Mouse (Mus musculus) kidney, postnatal 36 days (tissue): ENCODE data around the gene Scarb1.

Source experiments
- DNase-seq, 2 experiments: peaks; one replicate each; pipeline ENCODE4 v3.0.0; 2021 to 2022; ENCODE audit warnings: mixed read lengths in 2 of 2

Scarb1 gene

DNA sequence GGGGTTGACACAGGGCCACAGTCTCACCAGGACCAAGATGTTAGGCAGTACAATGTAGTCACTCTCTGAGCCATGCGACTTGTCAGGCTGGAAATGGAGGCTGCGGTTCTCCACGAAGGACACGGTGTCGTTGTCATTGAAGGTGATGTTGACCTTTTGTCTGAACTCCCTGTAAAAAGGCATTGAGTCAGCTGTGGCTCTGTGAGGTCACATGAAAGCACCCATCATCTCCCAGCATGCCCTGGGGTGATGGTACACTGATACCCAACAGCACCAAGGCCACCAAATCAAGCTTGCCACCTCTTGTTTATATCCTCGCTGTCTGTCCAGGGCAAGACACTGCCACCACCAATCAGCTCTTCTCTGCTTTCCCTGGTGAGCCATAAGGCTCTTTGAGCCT is 37.8 kb downstream of the Scarb1 start:
- DNase-seq, result no peak

DNA sequence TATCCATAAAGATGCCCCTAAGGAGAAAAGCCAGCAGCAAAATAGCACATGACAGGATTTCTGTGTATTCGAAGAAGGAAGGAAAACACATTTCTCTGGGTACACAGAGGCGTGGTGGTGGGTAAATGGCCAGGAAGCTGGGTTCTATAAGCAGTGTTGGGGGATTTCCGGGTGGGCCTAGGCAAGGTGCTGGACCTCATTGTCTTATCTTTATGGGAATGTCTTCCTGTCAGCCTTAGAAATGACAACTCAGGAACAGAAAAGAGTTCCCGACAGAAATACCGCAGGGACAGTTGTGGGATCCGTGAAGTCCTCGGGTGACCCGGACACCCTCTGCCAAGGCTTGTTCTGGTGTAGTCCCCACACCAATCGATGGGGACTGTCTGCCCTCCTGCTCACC is 42.7 kb downstream of the Scarb1 start:
- DNase-seq, result peak in 1 of 2 experiments; percentile 9

DNA sequence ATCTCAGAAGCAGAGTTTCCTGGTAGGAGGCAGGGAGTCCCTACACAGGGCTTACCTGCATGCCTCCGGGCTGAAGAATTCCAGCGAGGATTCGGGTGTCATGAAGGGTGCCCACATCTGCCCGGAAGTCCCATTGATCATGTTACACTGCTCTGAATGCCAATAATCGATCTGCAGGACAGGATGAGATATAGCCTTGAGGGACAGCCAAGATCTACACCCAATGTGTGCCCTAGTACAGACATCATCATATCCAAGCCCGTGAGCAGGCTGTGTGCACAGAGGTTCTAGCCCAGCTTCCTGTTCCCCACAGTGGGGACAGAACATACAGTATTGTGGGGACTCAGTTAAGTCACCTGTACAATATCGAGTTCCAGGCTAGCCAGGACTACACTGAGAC is 43.7 kb downstream of the Scarb1 start:
- DNase-seq, result no peak

DNA sequence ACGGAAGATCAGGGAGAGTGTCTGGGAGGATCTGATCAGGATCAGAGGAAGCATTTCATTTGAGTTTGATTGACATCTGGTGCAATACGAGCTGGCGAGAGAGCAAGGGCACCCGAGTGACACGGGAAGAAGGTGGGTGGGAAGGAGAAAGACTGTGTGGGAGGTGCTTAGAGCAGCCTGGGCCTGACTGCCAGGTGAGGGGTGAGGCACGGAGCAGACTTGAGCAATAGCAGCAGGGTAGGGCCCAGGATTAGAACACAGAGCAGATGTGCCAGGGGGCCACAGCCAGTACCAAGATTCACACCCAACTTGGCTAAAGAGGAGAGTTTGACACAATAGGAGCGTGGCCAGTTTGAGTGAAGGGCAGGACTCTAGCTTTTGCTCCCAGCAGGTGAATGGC is 47.9 kb downstream of the Scarb1 start:
- no peak for DNase-seq

DNA sequence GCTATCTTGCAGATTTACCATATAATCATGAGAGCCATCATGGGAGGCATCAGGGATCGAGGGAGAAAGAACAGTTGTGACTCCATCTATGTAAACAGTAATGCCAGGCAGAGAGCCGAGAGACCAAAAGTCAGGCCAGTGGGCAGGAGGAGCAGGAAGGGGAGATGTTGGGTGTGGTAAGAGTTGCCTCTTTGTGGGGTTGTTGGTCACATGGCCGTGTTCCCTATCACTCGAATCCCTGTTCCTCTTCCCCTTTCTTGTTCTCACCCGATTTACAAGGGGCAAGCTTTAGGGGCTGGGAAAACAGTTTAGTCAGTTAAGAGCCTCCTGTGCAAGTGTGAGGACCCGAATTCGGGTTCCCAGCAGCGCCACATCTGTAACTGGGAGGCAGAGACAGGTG is 49.0 kb downstream of the Scarb1 start:
- DNase-seq, result no peak

DNA sequence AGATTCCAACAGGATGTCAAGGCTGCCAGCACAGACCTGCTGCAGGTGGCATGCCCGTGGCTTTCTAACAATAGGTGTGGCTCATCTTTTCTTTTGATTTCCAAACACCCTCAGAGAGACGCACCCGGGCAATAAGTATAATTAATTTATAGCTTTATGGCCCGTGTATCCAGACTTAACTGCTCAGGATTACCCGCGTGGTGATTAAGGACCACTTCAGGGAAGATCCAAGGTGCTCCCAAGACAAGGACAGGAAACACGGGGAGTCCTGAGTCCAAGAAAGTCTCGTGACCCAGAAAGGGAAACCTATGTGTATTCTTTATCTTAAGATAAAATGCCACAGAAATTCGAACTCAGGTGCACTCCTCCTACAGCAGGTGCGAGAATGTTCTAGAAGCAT is 49.5 kb downstream of the Scarb1 start:
- no peak for DNase-seq

DNA sequence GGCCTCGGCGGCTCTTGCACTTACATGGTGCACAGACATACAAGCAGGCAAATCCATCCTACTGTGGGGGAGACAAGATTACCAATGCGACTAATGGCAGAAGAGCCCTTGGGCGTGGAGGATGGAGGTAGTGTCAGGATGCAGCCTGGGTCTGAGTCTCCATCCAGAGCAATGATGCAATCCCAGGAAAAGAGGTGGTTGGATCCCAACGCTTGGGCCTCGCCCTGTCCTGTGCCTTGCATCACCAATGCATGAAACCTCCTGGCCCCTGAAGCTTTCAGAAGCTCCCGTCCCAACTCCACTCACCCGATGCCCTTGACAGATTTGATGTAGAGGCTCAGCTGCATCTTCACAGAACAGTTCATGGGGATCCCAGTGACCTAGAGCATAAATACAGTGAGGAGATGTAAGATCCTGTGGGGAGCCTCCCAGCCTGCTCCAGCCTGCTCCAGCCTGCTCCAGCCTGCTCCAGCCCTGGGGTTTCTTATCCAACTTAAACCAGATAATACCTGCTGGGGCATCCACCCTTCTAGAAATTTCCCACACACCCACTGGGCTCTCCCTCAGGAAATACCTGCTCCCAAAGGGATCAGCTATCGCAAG is 53.7 kb downstream of the Scarb1 start:
- DNase-seq, result no peak

DNA sequence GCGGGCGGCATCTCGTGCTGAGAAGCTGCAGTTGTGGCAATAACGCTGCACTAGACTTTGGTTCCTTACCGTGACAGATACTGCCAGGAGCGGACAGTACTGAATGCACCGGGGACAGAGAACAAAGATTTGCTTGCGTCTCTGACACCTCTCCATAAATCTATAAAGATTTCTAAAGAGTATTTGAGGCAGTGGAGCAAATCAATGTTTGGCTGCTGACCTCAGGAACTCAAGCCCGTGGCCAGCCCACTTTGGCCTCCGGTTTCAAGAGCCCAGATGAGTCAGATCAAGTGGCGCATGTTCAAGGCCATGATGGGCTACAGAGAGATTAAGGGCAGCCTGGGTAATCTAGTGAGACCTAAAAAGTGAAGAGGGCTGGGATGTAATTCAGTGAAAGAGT is 54.8 kb downstream of the Scarb1 start:
- DNase-seq, result no peak

DNA sequence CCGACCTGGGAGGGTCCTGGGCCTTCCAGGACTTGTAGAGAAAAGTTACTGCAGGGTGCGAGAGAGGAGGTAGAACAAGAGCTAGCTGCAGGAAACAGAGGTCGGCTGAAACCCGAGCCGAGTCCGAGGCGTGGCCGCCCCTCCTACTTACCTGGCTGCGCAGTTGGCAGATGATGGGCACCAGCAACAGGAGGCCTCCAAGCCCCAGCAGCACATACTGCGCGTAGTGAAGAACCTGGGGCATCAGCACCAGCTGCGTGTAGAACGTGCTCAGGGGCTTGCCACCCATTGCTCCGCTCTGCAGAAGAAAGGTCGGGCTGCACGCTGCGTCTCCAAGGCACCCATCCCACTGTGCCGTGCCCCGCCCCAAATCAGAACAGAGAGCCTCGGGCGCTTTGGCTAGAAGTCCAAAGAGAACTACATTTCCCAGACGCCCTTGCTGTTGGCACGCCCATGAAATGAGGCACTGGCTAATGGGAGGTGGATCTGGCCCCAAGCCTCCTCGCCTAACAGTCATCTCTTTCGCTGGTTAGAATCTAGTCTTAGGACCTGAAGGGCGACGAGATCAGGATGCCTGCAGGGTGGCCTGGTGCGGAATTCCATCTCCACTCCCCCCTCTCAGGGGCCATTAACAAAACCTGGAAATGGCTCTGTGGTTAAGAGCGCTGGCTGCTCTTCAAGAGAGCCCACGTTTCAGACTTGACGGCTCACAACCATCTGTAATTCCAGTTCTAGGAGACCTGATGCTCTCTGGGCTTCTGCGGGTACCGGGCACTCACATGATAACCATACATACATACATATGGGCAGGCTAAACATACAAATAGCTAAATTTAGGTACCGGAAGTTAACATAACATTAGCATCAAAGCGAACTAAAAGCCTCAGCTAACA is 56.9 kb downstream of the Scarb1 start:
- DNase-seq, result peak; percentile 54 to 73

DNA sequence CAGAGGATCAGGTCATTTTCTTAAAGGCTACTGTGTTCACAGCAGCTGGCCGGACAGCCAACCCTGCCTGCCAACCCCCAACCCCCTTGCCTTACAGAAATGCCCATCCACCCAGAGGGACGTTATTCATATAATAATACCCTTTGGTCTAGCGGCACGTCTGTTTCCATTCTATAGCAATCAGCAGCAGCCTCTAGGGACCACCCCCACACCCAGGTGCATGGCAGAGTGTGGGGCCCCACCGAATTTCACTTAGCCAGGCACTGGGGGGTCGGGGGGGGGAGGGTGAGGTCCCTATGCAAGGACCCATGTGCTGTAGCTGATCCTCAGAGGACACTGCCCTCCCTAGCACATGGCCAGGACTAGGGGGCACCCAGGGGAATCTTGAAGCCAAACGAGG is 61.7 kb downstream of the Scarb1 start:
- no peak for DNase-seq

DNA sequence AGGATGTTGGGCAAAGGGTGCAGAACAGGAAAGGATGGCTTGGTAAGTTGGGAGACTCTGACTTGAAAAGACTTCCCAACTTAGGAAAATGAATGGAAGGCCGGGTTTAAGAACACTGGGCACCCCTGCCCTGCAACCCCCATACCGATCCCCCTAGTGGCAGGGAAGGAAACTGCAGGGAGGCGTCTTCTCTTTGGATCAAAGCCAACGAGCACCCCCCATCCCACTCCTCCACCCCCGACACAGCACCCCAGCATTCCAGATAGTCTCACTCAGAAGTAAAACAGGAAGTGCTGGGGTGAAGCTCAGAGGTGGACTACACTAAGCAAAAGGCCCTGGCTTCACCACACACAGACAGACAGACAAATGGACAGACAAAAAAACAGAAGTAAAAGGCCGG is 62.6 kb downstream of the Scarb1 start:
- peak in 1 of 2 experiments; percentile 59 for DNase-seq

DNA sequence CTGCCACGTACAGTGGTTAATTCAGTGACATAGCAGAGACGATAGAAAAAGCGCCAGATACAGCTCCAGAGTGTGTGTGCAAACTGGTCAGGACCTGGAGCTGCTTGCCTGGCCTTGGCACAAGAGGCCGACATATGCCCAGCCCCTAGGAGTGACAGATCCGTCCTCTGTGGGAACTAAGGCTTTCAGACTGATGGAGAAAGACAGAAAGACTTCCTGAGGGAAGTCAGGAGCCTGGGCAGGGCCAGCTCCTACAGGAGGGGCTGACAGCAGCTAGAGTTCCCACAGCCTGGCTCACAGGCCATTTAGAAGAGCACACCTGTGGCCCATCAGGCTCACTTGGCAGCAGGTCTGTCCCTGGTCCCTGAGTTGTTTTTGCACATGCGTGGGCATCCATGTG is 63.6 kb downstream of the Scarb1 start:
- DNase-seq, result no peak

DNA sequence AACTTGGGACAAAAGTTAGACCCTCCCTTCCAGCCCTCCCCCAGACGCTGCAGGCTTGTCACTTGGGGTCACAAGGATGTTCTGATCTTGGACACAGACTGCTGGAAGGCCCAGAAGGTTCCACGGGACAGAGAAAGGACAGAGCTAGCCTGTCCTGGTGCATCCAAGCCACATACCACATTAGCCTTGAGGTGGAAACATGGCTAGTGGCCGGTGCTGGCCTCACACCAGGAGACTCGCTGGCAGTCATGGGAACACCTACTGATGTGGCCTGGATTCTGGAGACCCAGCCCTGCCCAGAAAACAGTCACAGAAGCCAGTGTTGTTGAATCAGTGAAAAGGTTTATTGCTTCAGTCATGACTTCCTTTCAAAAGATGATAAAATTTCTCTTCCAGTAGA is 64.1 kb downstream of the Scarb1 start:
- DNase-seq, result no peak

DNA sequence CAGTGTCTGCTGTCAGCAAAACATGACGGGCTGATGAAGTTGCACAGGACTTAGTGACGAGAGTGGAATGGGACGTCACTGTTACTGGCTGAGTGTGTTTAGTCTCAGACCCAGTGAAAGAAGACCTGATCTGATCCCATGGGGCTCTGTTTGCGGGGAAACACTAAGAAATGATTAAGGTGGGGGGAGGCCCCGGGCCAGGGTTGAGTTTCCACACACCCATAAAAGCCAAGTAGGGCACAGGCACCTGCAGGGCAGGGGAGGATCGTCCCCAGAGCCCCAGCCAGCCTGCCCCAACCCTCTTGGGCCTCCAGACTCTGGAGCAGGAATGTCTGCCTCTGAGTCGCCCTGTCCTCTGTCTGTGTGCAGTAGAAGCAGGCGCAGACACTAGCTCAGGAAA is 65.6 kb downstream of the Scarb1 start:
- no peak for DNase-seq

DNA sequence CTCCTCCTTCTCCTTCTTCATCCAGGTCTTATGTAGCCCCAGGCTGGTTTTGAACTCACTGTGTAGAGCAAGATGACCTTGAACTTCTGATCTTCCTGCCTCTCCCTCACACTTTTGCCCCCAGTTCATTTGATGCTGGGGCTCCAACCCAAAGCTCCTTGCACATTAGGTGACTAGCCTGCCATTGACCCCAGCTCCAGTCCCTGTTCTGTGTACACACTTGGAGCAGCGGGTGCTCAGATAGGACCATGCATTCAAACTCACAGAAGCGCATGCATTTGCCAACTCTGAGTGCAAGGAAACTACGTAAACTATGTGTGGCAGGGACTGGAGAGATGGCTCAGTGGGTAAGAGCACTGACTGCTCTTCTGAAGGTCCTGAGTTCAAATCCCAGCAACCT is 66.1 kb downstream of the Scarb1 start:
- DNase-seq, result no peak

DNA sequence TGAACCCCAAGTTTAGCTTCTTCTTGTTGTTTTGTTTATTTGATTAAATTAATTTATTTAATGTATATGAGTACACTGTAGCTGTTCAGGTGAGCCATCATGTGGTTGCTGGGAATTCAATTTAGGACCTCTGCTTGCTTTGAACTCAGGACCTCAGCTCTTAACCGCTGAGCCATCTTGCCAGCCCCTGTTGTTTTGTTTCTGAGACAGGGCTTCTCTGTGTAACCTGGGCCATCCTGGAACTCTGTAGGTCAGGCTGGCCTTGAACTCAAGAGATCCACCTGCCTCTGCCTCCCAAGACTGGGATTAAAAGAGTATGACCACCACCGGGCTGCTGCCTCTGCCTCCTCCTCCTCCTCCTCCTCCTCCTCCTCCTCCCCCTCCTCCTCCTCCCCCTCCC is 66.7 kb downstream of the Scarb1 start:
- DNase-seq, result no peak

DNA sequence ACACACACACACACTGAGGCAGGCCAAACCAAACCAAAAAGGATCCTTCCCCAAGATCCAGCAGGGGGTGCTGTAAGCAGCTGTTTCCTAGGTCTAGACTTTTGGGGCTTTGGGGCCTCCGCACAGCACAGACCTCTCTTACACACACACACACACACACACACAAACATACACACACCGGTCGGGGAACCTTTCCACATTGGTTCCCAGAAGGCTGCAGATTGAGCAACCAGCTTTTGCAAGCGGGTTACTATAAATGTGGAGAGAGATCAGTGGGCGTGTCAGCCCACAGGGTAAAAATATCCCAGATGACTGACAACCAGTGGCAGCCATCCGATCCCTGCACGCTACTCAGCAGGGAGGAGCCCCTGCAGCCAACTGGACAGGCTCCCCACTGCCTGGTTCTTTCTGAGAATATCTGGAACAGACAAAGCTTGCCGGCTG is 67.2 kb downstream of the Scarb1 start:
- DNase-seq, result peak; percentile 28 to 69

DNA sequence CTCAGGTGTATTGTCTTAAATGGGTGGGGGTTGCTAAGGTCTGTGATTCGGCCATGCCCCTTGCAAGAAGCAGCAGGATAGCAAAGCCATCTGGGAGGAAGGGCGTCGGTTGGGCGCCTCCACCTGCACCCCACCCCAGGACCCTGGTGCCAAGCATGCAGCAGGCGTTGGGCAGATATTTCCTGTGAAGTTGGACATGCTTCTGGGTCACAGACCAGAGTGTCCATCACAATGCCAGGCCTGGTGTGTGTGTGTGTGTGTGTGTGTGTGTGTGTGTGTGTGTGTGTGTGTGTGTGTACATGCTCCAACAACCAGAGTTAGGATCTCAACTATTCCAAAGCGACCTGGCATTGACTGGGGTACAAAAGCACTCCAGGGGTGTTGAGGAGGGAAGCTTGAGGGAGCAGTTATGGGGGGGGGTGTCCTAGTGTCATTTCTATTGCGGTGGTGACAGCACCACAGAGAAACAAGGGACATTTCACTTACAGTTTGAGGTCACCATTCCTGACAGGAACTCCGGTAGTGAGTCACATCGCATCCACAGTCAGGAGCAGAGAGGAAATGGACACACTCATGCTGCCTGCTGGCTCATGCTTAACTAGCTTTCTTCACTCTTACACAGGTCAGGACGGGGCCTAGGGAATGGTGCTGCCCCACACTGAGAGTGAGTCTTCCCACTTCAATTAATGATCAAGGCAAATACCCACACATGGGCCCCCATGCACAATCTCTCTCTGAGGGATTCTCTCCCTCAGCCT is 68.5 kb downstream of the Scarb1 start:
- no peak for DNase-seq

DNA sequence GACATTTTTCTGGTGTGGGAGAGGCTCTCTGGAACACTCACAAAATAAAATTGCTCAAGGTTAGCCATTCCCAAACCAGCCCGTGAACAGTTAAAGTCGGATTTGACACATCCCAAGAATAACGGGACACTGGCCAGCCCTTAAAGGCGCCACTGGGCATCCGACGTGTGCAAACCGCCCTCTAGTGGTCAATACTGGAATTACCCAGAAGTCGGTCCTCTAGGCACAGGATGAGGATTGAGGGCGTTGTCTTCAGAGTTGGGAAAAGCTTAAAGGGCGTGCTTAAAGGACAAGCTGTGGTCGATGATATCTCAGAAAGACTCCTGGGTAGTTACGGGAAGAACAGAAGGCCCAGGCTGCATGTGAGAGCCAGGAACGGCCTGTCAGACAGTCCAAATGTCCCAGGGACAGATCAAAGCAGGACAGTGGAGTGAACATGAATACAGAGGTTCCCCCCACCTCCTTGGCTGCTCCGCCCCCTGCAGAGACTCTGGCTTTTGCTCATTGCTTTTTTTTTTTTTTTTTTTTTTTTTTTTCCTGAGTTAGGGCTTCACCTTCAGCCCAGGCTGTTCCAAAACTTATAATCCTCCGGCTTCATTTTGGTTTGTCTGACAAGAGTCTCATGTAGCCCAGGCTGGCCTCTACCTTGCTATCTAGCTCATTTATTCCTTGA is 69.2 kb downstream of the Scarb1 start:
- DNase-seq, result peak; percentile 85 to 91

DNA sequence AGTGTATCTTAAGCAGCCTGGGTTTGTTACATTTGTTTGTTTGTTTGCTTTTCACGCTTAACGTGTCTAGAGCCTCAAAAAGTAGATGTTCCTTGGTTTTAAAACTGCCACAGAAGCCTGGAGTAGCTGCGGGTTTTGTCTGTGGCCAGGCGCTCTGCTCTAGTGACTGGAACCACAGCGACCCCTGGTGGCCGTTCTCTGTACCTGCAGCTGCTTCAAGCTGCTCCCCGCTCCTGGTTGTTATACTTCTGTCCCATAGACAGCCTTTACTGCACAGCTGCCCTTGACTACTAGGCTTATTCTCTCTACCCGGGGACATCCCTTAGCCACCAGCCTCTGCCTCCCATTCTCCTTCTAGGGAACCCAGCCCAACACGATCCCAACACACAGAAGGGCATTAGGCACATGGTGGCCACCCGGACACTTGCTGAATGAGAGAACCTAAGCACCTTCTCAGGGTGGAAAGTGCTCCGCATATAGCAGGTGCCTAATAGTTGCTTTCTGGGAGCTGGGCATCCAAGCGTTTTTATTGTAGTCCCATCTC is 70.2 kb downstream of the Scarb1 start:
- peak; percentile 58 to 82 for DNase-seq

DNA sequence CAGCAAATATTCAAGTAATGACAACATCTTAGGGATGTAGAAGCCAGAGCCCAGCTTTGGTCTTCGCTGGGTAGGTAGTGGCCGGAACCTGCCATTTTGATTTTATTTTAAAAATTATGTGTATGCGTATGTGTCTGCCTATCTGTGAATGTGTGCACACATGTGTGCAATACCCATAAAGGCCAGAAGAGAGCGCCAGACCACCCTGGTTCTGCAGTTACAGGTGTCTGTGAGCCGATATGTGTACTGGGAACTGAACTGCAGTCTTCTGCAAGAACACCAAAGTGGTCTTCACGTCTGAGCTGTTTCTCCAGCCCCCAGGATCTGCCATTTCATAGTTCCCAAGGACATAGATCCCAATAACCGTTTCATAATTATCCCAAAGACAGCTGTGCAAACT is 71.1 kb downstream of the Scarb1 start:
- no peak for DNase-seq

DNA sequence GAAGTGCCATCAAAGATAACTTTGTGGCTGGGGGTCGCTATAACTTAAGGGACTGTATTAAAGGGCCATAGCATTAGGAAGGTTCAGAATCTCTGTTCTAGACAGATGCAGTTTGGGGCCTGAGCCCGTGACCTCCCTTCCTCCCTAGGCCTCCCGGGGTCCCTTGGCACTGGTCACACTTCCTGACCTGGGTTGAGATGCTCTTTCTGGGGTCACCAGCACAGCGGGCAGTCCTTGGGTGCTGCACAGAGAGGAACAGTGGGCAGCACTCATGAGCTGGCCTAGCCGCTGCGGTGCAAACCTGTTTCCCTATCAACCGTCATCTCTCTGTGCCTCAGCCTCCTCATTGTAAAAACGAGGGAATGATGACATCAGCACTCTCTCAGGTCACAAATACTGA is 71.5 kb downstream of the Scarb1 start:
- no peak for DNase-seq
